Mouse (Mus musculus) kidney, adult 2 months (tissue): ENCODE results near the gene 1700012A03Rik. TPM values are rescaled to one million over a fixed set of nuclear protein-coding genes. Genes with fewer than 3 reads are reported as not detected.

Source experiments
- DNase-seq: peaks from one replicate; pipeline ENCODE4 v3.0.0; 2021
- H3K27ac ChIP-seq: fragments of 200-500 bp; 2 replicates; pipeline ENCODE4 v1.5.1; 2012; ENCODE audit warnings: low read depth, low read length, control low read depth, inconsistent platforms; ENCODE audit not compliant: insufficient read depth
- H3K27me3 ChIP-seq: fragments of 200-500 bp; replicated peaks from 2 replicates; pipeline ENCODE4 v1.6.1; 2012; ENCODE audit warnings: mild to moderate bottlenecking, moderate library complexity, low read length, inconsistent platforms; ENCODE audit not compliant: control insufficient read depth, insufficient read depth
- H3K36me3 ChIP-seq: fragments of 200-500 bp; 2 replicates; pipeline ENCODE4 v1.6.1; 2012; ENCODE audit warnings: mild to moderate bottlenecking, moderate library complexity, low read length, inconsistent platforms; ENCODE audit not compliant: control insufficient read depth, insufficient read depth
- H3K4me1 ChIP-seq: fragments of 200-500 bp; 2 replicates; pipeline ENCODE4 v1.6.1; 2011; ENCODE audit warnings: low read length; ENCODE audit not compliant: control insufficient read depth, insufficient read depth
- H3K4me3 ChIP-seq: fragments of 200-500 bp; 2 replicates; pipeline ENCODE4 v1.5.1; 2011; ENCODE audit warnings: mild to moderate bottlenecking, low read depth, low read length, control low read depth; ENCODE audit not compliant: insufficient read depth
- CTCF ChIP-seq: fragments of 200-500 bp; conservative IDR thresholded peaks from 2 replicates; pipeline ENCODE4 v1.5.1; 2011; ENCODE audit warnings: low read depth, mild to moderate bottlenecking, control low read depth, low read length, moderate library complexity, mixed read lengths; ENCODE audit not compliant: insufficient read depth, insufficient read length
- POLR2A ChIP-seq: fragments of 200-500 bp; IDR thresholded peaks from one replicate; pipeline ENCODE4 v1.6.1; 2011; ENCODE audit warnings: low read depth, low read length, control low read depth
- WGBS: fragments of 180-500 bp; shearing (Covaris S2); methylation state at CpG from one replicate; pipeline ENCODE4 v1.1.7; 2018; 5-methylcytosine and 5-hydroxymethylcytosine counted together
- polyA plus RNA-seq: library from polyadenylated mRNA; depleted of rRNA; stranded (reverse); fragments of >200 nt; gene quantifications from 2 replicates; pipeline ENCODE4 v1.2.3, GENCODE M21; 2012; rRNA removed

The 1700012A03Rik gene
- 0.10 and 0.14 TPM in 2 replicates for polyA plus RNA-seq

DNA sequence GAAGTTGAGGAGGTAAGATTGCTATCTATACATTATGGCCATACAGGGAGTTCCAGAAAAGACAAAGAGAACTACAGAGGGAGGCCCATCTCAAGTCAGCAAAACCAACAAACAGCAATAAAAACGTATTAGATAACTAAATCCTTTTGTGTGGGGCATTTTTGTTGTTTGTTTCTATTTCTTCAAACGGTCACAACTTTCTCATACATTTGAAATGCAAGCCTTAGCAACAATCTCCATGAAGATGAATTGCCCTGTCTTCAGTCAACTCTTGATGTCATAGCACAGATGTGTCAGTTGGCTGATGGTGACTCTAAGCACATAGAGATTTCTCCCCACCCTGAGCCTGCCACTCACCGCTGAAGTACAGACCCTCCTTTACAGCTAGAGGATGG is at the start of gene 1700012A03Rik:
TSS of gene 1700012A03Rik (plus strand) at position 296 of the 395 bp plus-strand sequence.
- no peak for DNase-seq
- 74% methylated on average over 3 of the region's 3 CpGs for WGBS
- no peak within 1 kb of the TSS for H3K4me3 ChIP-seq
- TF ChIP-seq POLR2A (no peak), CTCF (no peak)
- H3K36me3 ChIP-seq: no peaks in the 10 kb centered on the region
- H3K27me3 ChIP-seq: no peaks in the 10 kb centered on the region
- no peak within 1 kb of the TSS for H3K27ac ChIP-seq
- no peaks in the 10 kb centered on the region for H3K4me1 ChIP-seq

DNA sequence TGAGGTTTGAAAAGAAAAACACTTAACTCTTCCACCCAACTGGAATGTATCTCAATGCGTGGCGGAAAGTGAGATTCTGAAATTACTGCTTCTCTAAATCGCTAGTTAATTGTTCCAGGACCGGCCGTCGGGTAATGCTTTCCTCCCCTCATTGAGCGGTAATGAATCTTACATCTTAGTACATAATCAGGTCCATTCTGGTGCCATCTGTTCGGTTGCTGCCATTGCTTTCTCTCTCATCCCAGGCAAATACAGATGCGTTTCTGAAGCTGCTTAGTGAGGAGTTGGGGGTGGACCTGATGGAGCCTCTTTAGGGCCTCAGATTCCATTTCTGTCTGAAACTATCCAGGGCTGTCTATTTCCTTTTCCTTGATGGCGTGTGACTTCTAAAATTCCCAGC is 45.8 kb upstream of the 1700012A03Rik start:
- no peak overlapping the region for H3K4me3 ChIP-seq
- no peaks in the 10 kb centered on the region for H3K4me1 ChIP-seq
- no peaks in the 10 kb centered on the region for H3K27me3 ChIP-seq
- H3K36me3 ChIP-seq: no peaks in the 10 kb centered on the region
- DNase-seq: no peak
- 77% methylated on average over 10 of the region's 10 CpGs for WGBS
- no peak overlapping the region for H3K27ac ChIP-seq
- TF ChIP-seq CTCF (no peak), POLR2A (no peak)

DNA sequence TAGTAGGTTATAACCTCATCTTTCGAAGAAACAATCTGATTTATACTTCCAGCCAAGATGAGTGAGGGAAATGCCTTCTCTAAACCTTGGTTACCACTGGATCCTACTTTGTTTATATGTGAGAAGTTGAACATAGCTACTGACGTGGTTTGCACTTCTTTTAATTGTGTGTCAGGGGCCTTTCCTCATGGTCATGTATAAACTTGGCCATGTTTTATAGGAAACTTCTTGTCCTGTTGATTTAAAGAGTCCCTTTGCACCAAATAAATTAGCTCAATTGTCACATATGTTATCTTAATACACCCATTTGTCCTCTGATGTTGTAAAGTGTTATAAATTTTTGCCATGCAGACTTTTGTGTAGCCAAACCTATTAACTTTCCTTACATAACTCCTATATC is 44.1 kb upstream of the 1700012A03Rik start:
- H3K4me3 ChIP-seq: no peak overlapping the region
- H3K27me3 ChIP-seq: no peaks in the 10 kb centered on the region
- no peak for TF ChIP-seq CTCF
- no peak for TF ChIP-seq POLR2A
- no peaks in the 10 kb centered on the region for H3K4me1 ChIP-seq
- H3K36me3 ChIP-seq: no peaks in the 10 kb centered on the region
- 68% methylated on average over 2 of the region's 2 CpGs for WGBS
- H3K27ac ChIP-seq: no peak overlapping the region
- DNase-seq: no peak

DNA sequence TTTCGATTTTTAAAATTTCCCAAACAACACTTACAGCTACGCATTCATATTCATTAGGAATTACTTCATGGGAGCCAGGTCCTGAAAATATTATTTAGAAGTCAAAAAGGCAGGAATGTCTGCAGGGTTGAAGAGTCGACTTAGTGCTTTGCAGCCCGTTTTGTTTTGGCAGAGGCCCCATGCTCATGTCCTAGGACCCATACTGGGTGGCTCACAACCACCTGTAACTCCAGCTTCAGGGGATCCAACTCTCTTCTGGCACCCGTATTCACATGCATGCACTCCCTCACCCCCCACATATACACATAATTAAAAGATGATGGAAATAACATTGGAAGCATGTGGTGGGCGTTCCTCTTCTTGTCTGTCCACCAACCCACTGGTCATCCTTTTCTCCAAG is 43.7 kb upstream of the 1700012A03Rik start:
- 75% methylated on average over 6 of the region's 6 CpGs for WGBS
- Histone ChIP-seq H3K4me1 (no peaks in the 10 kb centered on the region), H3K4me3 (no peak overlapping the region), H3K27ac (no peak overlapping the region), H3K36me3 (no peaks in the 10 kb centered on the region), H3K27me3 (no peaks in the 10 kb centered on the region)
- DNase-seq: no peak
- TF ChIP-seq CTCF: no peak
- no peak for TF ChIP-seq POLR2A

DNA sequence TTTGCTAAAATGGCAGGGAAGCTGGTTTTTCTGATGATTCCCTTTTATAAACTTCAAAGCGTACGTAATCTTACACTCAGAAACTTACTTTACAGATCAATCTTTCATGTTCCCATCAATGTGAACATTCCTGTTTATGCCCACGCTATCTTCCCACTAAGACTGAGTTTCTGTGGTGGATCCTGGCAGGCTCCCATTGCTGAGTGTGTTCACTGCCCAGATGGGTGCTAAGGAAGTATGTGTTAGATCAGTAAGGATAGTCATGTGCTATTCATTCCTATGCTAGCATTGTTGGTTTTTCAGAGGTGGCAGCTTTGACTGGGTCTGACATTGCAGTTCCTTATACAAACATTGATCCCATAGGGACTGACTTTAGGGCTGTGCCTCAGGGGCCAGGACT is 42.7 kb upstream of the 1700012A03Rik start:
- Histone ChIP-seq H3K4me3 (no peak overlapping the region), H3K36me3 (no peaks in the 10 kb centered on the region), H3K27me3 (no peaks in the 10 kb centered on the region), H3K4me1 (no peaks in the 10 kb centered on the region), H3K27ac (no peak overlapping the region)
- WGBS: 95% methylated on average over 3 of the region's 3 CpGs
- no peak for TF ChIP-seq CTCF
- no peak for TF ChIP-seq POLR2A
- no peak for DNase-seq

DNA sequence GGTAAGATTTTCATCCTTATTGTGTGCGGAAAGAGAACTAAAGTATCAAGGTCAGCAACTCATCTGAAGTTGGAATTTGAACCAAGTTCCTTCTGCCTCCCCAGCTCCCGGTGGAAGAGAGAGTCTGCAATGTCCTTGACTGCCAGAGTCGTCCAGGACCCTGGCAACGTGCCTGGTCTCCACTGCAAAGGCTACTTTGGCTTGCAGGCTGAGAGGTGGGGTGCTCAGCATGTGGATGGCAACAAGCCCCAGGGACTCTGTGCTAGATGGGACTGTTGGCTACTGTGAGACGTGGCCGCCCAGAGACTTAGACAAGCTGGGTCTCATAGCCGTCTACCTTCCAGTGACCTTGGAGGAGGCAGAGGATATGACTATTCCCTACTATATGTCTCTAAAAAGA is 33.2 kb upstream of the 1700012A03Rik start:
- no peaks in the 10 kb centered on the region; the same call in 1 of the 2 replicates for H3K27me3 ChIP-seq
- no peaks in the 10 kb centered on the region for H3K4me1 ChIP-seq
- no peak overlapping the region for H3K4me3 ChIP-seq
- DNase-seq: peak; percentile 40
- TF ChIP-seq POLR2A: no peak
- no peak for TF ChIP-seq CTCF
- no peak overlapping the region for H3K27ac ChIP-seq
- 52% methylated on average over 7 of the region's 7 CpGs for WGBS
- no peaks in the 10 kb centered on the region for H3K36me3 ChIP-seq

DNA sequence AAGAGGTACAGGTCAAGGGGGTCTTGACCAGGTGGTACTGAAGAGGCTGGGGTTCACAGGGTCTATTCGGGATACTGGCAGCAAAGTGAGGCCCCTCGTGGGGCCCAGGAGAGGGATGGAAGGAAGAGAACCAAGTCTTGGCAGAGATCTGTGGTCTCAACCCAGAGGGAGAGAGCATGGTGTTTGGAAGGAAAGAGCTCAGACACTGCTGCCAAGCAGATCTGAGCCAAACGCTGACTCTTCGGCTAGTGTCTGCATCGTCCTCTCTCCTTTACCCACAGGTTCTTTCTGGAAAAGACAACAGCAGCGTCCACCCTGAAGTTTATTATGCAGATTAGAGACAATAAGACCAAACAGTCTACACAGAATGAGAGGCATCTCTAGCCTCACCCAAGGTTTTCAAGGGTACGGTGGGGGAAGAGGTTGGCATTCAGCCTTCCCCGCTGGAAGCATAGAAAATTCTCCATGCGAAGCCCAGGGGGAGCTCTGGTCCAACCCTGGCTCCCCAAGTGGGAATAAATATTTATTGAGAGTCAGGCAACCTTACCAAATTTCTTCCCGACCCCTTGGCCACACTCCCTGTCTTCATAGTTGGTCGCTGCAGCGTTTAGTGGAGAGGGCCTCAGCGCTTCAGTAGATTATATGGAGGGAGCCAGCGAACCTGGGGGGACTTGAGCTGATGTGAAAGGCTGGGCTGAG is 32.5 kb upstream of the 1700012A03Rik start:
- H3K27ac ChIP-seq: no peak overlapping the region
- WGBS: 64% methylated on average over 14 of the region's 14 CpGs
- no peaks in the 10 kb centered on the region for H3K36me3 ChIP-seq
- no peak overlapping the region for H3K4me3 ChIP-seq
- peak; percentile 4 for DNase-seq
- H3K4me1 ChIP-seq: no peaks in the 10 kb centered on the region
- no peaks in the 10 kb centered on the region; the same call in 1 of the 2 replicates for H3K27me3 ChIP-seq
- TF ChIP-seq CTCF (0 out of 2 replicates have a peak, but pooled peaks have one; percentile 16), POLR2A (no peak)

DNA sequence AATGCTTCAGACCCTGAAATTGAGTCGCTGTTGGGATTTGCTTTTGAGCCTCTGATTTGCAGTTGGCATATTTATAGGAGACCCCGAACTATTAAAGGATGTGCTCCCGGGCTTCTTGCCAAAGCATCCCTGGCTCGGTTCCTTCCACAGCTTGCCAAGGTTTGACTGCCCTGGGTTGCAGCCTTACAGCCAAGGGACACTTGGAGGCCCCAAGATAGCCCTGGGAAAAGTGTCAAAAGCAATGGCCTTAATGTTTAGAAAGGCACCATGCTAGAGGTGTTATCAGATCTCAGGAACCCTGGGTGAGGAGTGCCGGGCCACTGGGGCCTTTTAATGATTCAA is 32.0 kb upstream of the 1700012A03Rik start:
- Histone ChIP-seq H3K27ac (no peak overlapping the region), H3K4me1 (no peaks in the 10 kb centered on the region), H3K27me3 (no peaks in the 10 kb centered on the region; the same call in 1 of the 2 replicates), H3K36me3 (no peaks in the 10 kb centered on the region), H3K4me3 (no peak overlapping the region)
- DNase-seq: peak; percentile 72
- WGBS: 26% methylated on average over 5 of the region's 5 CpGs
- no peak for TF ChIP-seq POLR2A
- TF ChIP-seq CTCF: no peak
